Mouse (Mus musculus) right cerebral cortex, adult 2 months (tissue): ENCODE measurements at regions not wholly inside any gene's neighbourhood (a gene's known extent, or its start where the extent isn't known, plus 50 kb on each side); places are given as distances from the start of the nearest gene placed in this dataset.

Experiments
- DNase-seq, 2 experiments: peaks; one replicate each; pipeline ENCODE4 v3.0.0; 2021 to 2022; ENCODE audit warnings: low spot score in 2 of 2

GRCm38 (mm10) chr15:85674191-85674984 lies 60.4 kb upstream of the Ppara start:
- no peak for DNase-seq

DNA sequence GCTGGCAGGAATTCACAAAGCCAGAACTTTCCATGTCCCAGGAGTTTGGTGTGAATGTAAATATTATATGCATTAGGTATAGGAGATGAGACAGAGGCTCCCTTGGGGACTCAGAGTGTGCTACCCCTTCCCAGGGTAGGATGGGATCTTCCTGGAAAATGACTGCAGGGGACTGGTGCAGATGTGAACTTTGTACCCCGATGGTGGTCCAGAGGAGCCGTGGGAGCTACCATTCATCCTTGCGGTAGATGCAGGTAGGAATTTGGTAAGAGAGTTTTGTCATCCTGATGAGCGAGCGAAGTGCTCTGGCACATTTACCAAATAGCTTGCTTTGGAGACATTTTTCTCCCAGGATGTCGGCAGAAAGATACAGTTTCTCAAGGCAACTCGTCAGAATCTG lies 59.7 kb upstream of the Ppara start:
- DNase-seq = no peak

DNA sequence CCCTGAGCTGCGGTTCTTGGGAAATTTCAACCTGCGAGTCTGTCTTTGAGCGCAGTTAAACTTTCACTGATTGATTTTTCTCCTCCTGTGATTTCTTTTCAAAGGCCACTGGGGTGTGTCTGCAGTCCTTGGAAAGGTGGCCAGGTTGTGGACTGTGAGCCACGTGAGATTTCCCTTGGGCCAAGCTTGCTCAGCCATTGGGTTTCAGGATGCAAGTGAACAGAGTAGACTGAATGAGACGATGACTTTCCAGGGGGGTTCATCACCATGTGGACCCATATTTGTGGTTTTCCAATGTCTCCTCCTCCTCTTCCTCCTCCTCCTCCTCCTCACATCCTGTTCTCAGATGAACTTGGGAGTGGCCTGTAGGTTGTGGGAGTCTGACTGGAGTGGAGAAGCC lies 59.0 kb upstream of the Ppara start:
- DNase-seq = no peak

DNA sequence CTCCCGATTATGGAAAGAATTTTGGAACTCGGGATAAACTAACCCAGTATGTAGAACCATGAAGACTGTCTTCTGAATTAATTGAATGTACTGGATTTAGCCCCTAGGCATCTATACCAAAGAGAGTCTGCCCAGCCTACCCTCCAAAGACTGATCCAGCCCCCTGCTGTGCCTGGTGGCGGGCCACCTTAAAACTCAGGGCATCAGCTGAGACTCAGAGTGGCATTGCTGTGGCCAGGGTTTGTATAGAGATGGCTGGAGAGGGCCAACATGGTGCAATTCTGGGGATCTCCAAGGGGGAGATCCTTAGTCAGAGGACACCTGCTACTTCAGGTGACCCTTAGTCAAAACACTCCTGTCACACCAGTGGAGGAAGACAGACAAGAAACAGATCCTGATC lies 58.6 kb upstream of the Ppara start:
- no peak for DNase-seq

GRCm38 (mm10) chr15:85676871-85677270 lies 57.9 kb upstream of the Ppara start:
- DNase-seq = no peak

- peak in 1 of 2 experiments; percentile 30 for DNase-seq
Observed at GRCm38 (mm10) chr15:85677381-85677780, 57.4 kb upstream of the Ppara start.

- DNase-seq = peak; percentile 65 to 74
Observed at GRCm38 (mm10) chr15:85677855-85678254, 56.9 kb upstream of the Ppara start.

- peak in 1 of 2 experiments; percentile 22 for DNase-seq
Observed at GRCm38 (mm10) chr15:85678351-85678895, 56.4 kb upstream of the Ppara start.

GRCm38 (mm10) chr15:85678981-85679708 lies 55.6 kb upstream of the Ppara start:
- DNase-seq = peak; percentile 69 to 75

- DNase-seq = peak in 1 of 2 experiments; percentile 35
Observed at GRCm38 (mm10) chr15:85679864-85680428, 54.8 kb upstream of the Ppara start.

DNA sequence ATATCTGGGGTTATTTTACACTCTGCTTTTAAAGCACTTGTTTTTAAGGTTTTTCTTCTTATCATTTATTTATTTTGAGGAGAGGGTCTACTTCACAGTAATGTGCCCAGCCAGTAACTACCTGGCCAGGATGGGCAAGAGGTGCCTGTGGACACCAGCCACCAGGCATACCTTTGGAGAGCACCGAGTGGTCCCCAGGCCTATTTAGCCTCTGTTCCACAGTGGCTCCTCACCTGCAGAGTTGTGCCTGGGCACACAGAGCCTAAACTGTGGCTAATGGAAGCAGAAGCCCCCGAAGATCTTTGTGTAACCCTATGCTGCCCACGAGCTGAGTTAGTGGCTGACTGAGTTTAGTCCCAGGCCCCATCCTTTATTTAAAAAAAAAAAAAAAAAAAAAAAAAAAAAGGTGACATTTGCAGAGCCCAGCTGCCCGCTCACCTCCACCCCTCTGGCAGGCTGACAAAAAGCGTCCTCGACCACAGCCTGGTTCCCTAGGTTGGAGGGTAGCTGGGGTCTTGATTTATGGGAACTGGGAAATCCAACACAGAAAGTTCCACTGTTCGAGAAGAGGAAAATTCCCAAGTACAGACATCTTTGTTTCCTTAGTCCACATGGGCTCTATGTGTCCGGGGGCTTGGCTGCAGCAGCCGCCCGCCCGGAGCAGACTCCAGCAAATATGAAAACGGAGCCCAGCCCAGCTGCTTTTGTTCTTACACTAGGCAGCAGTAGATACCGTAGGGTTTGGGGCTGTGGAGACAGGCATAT lies 54.1 kb upstream of the Ppara start:
- DNase-seq = no peak

- DNase-seq = no peak
Observed at GRCm38 (mm10) chr15:85682116-85682515, 52.7 kb upstream of the Ppara start.

- no peak for DNase-seq
Observed at GRCm38 (mm10) chr15:85682780-85683179, 52.0 kb upstream of the Ppara start.

DNA sequence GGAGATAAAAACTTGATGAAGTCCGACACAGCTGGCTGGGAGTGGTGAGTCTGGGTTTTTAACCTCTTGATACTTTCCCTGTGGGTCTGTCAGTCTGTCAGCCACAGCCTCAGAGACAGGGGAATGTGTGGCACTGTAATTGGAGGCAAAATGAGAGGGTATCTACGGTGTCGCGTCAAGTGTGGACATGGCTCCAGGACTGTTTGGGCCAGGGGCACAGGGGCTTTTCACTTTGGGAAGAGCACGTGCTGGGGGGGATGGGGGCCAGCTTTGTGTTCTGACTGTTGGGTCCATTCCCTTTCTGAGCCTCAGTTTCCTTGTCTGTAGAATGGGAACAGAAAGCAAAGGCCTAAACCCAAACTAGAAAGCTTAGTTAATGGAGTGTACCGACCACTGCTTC lies 51.5 kb upstream of the Ppara start:
- DNase-seq = no peak

GRCm38 (mm10) chr15:85683716-85684115 lies 51.1 kb upstream of the Ppara start:
- DNase-seq = no peak

DNA sequence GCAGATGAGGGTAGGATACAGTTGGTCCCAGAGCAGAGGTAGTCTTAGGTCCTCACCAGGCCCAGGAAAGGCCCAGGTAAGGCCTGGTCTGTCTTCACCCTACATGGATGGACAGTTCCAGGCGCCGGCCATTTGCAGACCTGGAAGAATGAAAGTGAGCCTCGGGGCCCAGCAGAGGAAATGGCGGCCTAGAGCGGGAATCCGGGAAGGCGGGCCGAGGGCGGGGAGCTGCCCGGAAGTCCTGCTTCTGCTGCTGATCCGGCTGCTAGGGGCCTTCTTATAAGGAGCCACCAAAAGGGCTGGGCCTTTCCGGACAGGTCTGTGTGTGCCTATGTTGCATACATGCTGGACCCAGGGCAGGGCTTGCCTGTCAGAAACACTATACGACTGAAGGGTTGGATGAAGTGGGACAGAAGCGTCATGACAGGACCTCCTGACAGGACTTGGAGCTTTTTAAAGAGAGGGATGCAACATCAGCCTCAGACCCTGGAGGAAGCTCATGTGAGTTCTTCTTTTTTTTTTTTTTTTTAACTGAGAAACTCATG lies 50.5 kb upstream of the Ppara start:
- DNase-seq = no peak

DNA sequence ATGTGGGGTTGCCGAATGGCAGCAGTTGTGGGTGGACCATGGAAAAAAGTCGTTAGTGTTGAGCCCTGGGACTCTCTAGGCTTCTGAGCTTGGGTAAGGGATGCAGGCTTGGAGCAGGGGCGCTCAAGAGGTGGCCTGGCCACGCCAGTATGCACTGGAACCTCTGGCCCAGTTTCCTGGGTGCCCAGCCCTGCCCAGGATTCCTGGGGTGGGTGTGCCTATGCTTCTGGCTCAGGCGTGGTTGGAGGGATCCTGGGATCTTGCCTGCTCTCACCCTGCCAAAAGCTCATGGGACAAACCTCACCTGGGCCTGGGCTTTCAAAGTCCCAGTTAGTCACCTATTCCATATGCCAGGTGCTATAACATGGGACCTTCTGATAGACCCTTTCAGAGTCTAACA lies 49.9 kb upstream of the Ppara start:
- no peak for DNase-seq
